Mouse (Mus musculus) liver, postnatal 0 days (tissue): ENCODE data around the gene Arhgef33.

Experiments
- CTCF ChIP-seq: sonication (generic); IDR thresholded peaks from 2 replicates; pipeline ENCODE4 v1.5.1; 2016; ENCODE audit warnings: antibody characterized with exemption, low read depth
- EP300 ChIP-seq: IDR thresholded peaks from 2 replicates; pipeline ENCODE4 v1.6.1; 2016; ENCODE audit warnings: antibody characterized with exemption, low read depth, mild to moderate bottlenecking

GRCm38 (mm10) chr17:80346591-80347125, 39.5 kb downstream of the Arhgef33 start:
- TF ChIP-seq CTCF (no peak), EP300 (no peak)
